Mouse (Mus musculus): ENCODE measurements around the gene Mrpl19.

GRCm38 (mm10) chr6:81960284-81960683, 5.5 kb downstream of the Mrpl19 start:
- TF ChIP-seq CTCF (IDR thresholded peaks at IDR 0.05; ENCODE audit: control insufficient read depth, insufficient read depth, insufficient read length): no peak
- TF ChIP-seq USF1 (IDR thresholded peaks at IDR 0.05; ENCODE audit: low read depth): no peak
- TF ChIP-seq MYOD1 (IDR thresholded peaks at IDR 0.05; ENCODE audit: control insufficient read depth, insufficient read length, low read depth): no peak
- no peak for TF ChIP-seq FOSL1 (IDR thresholded peaks at IDR 0.05; ENCODE audit: insufficient read depth, low read length, poor library complexity, severe bottlenecking)
- TF ChIP-seq MAX (IDR thresholded peaks at IDR 0.05): no peak
- no peak for TF ChIP-seq MYOG (IDR thresholded peaks at IDR 0.05; ENCODE audit: control insufficient read depth, extremely low read depth, insufficient read length)
- no peak for TF ChIP-seq CEBPB (IDR thresholded peaks at IDR 0.05; ENCODE audit: low read depth)

Measured in C2C12 (cell line).